Mouse (Mus musculus): ENCODE data around the gene Gm4924.
A peak's percentile ranks its signal among the peaks of the same experiment; 100 is the strongest.

Gene Gm4924

GRCm38 (mm10) chr10:82354083-82355010 lies at the start of gene Gm4924:
Gene Gm4924 (plus strand): TSS chr10:82354255.
- peak; percentile 89 for DNase-seq

DNA sequence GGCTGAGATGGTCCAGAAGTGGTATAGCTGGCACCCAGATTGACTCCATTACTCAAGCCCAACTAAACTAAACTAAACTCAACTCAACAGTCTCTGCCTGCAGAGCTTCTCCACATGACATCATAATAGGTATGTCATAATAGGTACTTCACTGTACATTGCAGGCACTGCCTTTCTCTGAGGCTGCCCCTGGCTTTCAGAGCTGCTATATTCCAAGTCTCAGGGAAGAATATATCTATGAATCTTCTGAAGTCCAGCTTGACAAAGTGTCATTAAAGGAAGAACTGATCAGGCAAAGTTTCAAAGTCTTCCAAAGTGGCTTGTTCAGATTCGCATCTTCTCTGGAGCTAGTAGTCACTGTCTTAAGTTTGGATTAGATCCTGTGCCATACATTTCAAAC lies 37.6 kb upstream of the Gm4924 start, which contains the start of gene 4932415D10Rik:
Gene 4932415D10Rik, minus strand, starts transcription at position 101 of the 400 bp plus-strand sequence.
- DNase-seq: no peak

DNA sequence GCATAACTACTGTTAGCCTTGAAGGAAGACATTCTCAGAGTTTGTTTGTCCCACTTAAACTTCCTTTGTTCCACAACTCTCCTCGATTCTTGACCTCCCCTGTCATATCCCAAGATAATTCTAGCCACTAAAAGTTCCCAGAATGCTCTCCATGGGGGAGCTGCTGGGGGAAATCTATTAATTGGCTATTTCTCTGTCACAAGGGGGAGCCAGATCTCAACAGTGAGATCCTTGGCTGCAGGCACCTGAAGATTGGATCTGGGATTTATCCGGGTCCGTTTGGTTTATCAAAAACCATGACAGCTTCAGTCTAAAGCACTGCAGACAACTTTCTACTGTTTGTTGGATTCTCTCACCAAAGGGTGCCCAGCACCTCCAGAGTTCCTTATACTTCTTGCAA lies 33.9 kb upstream of the Gm4924 start:
- DNase-seq: no peak

DNA sequence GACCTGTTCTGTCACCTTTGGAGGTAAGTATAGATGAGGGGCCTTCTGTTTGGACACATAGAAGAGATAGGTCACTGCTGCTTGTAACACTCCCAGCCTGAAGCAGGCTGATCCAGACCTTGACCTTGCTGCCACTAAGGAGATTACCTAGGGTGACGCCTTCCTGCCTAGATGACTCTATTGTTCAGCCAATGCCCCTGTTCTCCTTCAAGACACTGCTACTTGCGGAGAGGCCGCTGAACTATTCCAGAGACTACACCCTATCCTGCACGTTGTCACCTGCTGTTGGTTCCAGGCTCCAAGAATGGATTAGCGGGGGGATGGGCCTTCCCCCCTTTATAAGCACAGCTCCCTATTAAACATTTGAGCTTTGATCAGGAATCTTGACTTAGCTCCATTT lies 24.2 kb upstream of the Gm4924 start:
- DNase-seq: no peak

GRCm38 (mm10) chr10:82355401-82355800 lies 1.3 kb downstream of the Gm4924 start:
- no peak for DNase-seq

GRCm38 (mm10) chr10:82361911-82362310 lies 7.9 kb downstream of the Gm4924 start:
- no peak for DNase-seq

DNA sequence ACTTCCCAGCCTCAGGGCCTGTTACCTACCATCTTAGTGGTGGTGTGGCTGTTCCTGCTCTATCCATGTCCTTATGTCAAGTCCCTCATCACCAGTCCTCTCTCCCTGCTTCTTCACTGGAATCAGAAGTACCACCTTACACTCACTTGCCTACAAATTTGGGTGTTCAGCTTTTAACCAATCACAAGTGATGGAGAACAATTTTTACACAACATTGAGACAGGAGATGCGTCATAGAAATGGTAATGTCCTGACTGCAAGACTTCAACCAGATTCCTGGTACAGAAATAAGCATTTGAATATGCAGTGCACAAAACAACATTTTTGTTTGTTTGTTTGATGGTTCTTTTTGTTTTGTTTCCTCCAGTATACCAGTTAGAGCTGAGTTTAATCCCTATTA lies 28.9 kb downstream of the Gm4924 start:
- DNase-seq: no peak

DNA sequence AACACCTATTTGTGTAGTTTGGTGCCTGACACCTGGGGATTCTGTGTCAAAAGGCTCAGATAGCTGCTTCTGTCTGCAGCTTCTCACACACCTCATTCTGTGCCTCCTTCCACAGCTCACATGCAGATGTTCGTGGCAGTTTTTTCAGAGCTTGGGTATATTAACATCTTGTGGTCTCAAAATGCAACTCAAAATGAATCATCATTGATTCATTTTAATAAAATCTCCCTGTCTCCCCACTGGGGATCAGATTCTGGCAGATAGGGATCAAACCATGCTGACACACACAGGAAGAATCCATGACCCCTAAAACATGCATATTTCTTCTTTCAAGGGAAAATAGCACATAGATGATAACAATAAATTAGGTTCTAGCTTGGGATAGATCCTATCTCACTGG lies 55.5 kb downstream of the Gm4924 start:
- no peak for DNase-seq

DNA sequence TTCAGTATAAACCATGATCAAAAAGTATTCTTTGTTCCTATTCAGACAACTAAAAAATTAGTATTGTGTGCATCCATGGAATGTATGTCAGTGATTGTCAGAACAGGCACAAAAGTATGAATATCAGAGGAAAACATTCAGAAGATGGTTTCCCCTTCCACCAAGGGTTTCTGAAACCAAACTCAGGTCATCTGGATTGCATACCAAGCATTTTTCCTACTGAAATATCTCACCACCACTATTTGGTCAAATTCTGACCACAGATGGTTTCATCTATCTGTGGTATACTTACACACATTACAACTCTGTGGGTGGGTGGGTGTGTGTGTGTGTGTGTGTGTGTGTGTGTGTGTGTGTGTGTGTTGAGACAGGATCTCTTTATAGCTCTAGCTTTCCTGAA lies 69.6 kb downstream of the Gm4924 start:
- no peak for DNase-seq

Measured in thymus, postnatal 25 days (tissue).